Mouse (Mus musculus): Measurements from ENCODE around the gene Gm21760. TPM values are rescaled to one million over a fixed set of nuclear protein-coding genes. Genes with fewer than 3 reads are reported as not detected.
"Not testable (repeated sequence)": the region's sequence is repeated elsewhere in the genome, so short reads cannot be mapped to it uniquely, and the experiment has no call there.

The Gm21760 gene
- not detected in 2 replicates for polyA plus RNA-seq (2014; fragmentation: Nextera tagmentation; extraction: Ambion mirVana)

- not testable (repeated sequence) for H3K27me3 ChIP-seq (ENCODE audit: control insufficient read depth, insufficient read depth, low read length); H3K4me1 ChIP-seq (ENCODE audit: control insufficient read depth, insufficient read depth, low read length); H3K4me2 ChIP-seq; H3K4me3 ChIP-seq (ENCODE audit: low read depth, low read length); H3K27ac ChIP-seq (ENCODE audit: low read depth, low read length); ATAC-seq (replicated peaks; ENCODE audit: insufficient number of reproducible peaks, low FRiP score, low TSS enrichment); H3K9ac ChIP-seq (ENCODE audit: low read depth, low read length); H3K36me3 ChIP-seq (ENCODE audit: control insufficient read depth, insufficient read depth, low read length); H3K9me3 ChIP-seq (replicated peaks; ENCODE audit: control insufficient read depth, low read length)
- WGBS (ENCODE audit: insufficient replicate concordance), result no CpG with 5 or more reads among the region's 6 CpGs
These were observed at the start of gene Gm21760 for GRCm38 (mm10) chrY:80133479-80133878. Gene Gm21760, plus strand, starts transcription at chrY:80133779.
